Mouse (Mus musculus) right cerebral cortex, postnatal 14 days (tissue): ENCODE results near the gene Supt6.
"Not testable (repeated sequence)": the region's sequence is repeated elsewhere in the genome, so short reads cannot be mapped to it uniquely, and the experiment has no call there.

Source experiments
- DNase-seq: peaks from one replicate; pipeline ENCODE4 v3.0.0; 2022

Supt6 gene

GRCm38 (mm10) chr11:78245627-78246317 is at the start of gene Supt6, which contains the start of gene Sdf2:
Supt6 (minus strand) TSS chr11:78245987.
Sdf2 (plus strand) TSS chr11:78245746.
- DNase-seq, result peak; percentile 83

- DNase-seq, result no peak
These were observed 48.8 kb upstream of the Supt6 start for GRCm38 (mm10) chr11:78294585-78294984.

GRCm38 (mm10) chr11:78290654-78291053 is 44.9 kb upstream of the Supt6 start, which contains the start of gene BC030499:
BC030499 (plus strand) TSS chr11:78290841.
- DNase-seq, result no peak

GRCm38 (mm10) chr11:78289146-78289763 is 43.5 kb upstream of the Supt6 start:
- no peak for DNase-seq

GRCm38 (mm10) chr11:78279586-78279985 is 33.8 kb upstream of the Supt6 start:
- DNase-seq, result no peak

- DNase-seq, result no peak
These were observed 33.1 kb upstream of the Supt6 start for GRCm38 (mm10) chr11:78278853-78279252.

GRCm38 (mm10) chr11:78276169-78276568 is 30.4 kb upstream of the Supt6 start:
- DNase-seq, result not testable (repeated sequence)

GRCm38 (mm10) chr11:78275596-78275995 is 29.8 kb upstream of the Supt6 start:
- DNase-seq, result no peak

- peak; percentile 54 for DNase-seq
These were observed 26.2 kb upstream of the Supt6 start for GRCm38 (mm10) chr11:78271986-78272385.

- no peak for DNase-seq
These were observed 19.8 kb upstream of the Supt6 start for GRCm38 (mm10) chr11:78265571-78265970.

GRCm38 (mm10) chr11:78262550-78262949 is 16.8 kb upstream of the Supt6 start:
- peak; percentile 54 for DNase-seq

- DNase-seq, result peak; percentile 93
These were observed 15.9 kb upstream of the Supt6 start, which contains the start of gene 2610507B11Rik for GRCm38 (mm10) chr11:78261380-78262352. 2610507B11Rik (plus strand) TSS chr11:78261752.

- DNase-seq, result no peak
These were observed 14.9 kb upstream of the Supt6 start for GRCm38 (mm10) chr11:78260489-78261258.

- DNase-seq, result no peak
These were observed 10.8 kb upstream of the Supt6 start for GRCm38 (mm10) chr11:78256618-78257017.

GRCm38 (mm10) chr11:78247727-78248140 is 1.9 kb upstream of the Supt6 start:
- DNase-seq, result no peak

GRCm38 (mm10) chr11:78247012-78247348 is 1.2 kb upstream of the Supt6 start:
- DNase-seq, result no peak

- DNase-seq, result no peak
These were observed 678 bp upstream of the Supt6 start for GRCm38 (mm10) chr11:78246318-78247011.

GRCm38 (mm10) chr11:78245261-78245626 is 543 bp downstream of the Supt6 start:
- no peak for DNase-seq

- DNase-seq, result peak; percentile 20
These were observed 5.5 kb downstream of the Supt6 start for GRCm38 (mm10) chr11:78240193-78240857.

- DNase-seq, result no peak
These were observed 14.3 kb downstream of the Supt6 start for GRCm38 (mm10) chr11:78231518-78231917.

- DNase-seq, result no peak
These were observed 22.2 kb downstream of the Supt6 start for GRCm38 (mm10) chr11:78223586-78223985.
